Mouse (Mus musculus): ENCODE measurements at regions not wholly inside any gene's neighbourhood (a gene's known extent, or its start where the extent isn't known, plus 50 kb on each side); places are given as distances from the start of the nearest gene placed in this dataset.

- no peak for DNase-seq
Measured at GRCm38 (mm10) chr10:96438398-96439103, 178.3 kb upstream of the Btg1 start.

- no peak for DNase-seq
Measured at GRCm38 (mm10) chr10:96442165-96442564, 174.6 kb upstream of the Btg1 start.

DNA sequence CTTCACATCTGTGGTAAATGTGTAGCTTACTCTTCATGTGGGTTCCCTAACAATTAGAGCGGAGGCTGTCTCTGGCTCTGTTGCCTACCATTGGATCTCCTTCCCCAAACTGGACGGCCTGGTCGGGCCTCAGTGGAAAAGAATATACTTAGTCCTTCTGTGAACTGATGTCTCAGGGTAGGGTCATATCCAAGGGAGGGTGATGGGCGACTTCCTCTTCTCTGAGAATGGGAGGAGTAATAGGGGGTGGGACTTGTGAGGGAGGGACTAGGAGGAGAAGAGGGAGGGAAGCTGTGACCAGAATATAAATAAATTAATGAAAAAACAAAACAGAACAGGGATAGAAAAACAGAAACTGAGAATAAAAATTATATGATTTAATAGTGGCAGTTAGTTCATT lies 166.5 kb upstream of the Btg1 start:
- DNase-seq: no peak

DNA sequence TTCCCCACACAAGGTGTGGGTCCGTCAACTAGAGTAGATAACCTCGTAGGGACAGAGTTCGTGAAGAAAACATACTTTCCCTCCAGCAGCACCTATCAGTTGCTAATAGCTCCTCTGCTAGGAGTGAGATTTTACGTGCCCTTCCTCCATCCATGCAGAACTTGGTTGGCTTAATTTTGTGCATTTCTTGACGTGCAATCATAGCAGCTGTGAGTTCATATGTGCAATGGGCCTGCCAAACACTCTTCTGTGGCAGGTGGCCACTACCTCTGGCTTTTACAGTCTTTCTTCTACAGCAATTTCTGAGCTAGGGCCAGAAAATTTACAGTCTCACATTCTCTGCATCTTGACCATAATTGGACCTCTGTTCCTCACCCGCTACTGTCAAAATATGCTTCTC lies 161.9 kb upstream of the Btg1 start:
- DNase-seq: no peak

DNA sequence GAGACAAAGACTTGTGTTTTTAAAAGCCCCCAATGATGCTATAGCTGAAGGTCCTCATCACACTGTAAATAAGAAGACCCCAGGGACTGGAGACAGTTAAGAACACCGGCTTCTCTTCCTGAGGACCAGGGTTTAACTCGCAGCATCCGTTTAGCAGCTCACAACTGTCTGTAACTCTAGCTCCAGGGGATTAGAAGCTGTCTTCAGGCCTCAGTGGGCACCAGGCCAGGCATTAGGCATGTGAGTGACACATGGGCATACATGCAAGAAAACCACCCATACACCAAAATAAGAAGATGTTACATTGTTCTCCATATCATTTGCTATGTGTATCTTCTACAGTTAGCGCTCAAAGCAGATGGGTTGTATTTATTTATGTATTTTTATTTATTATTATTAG lies 158.3 kb upstream of the Btg1 start:
- DNase-seq: no peak

DNA sequence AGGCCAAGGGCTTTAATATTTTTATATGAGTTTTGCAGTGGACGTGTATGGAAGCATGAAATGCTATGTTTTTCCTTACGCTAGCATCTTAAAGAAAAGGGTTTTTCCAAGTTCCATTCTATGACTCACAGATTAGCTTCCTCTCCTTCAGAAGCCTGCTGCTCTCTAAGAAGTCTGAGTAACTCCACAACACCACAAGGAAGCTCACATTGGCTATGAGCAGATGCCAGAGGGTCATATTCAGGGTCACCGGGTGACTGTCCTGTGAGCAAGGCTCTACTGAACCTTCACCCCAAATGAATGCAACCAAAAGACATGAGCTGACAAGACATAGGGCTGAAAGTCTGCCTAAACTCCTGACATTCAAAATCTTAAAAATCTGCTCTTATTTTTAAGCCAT lies 157.6 kb upstream of the Btg1 start:
- no peak for DNase-seq

GRCm38 (mm10) chr10:96460151-96460550 lies 156.7 kb upstream of the Btg1 start:
- DNase-seq: no peak

DNA sequence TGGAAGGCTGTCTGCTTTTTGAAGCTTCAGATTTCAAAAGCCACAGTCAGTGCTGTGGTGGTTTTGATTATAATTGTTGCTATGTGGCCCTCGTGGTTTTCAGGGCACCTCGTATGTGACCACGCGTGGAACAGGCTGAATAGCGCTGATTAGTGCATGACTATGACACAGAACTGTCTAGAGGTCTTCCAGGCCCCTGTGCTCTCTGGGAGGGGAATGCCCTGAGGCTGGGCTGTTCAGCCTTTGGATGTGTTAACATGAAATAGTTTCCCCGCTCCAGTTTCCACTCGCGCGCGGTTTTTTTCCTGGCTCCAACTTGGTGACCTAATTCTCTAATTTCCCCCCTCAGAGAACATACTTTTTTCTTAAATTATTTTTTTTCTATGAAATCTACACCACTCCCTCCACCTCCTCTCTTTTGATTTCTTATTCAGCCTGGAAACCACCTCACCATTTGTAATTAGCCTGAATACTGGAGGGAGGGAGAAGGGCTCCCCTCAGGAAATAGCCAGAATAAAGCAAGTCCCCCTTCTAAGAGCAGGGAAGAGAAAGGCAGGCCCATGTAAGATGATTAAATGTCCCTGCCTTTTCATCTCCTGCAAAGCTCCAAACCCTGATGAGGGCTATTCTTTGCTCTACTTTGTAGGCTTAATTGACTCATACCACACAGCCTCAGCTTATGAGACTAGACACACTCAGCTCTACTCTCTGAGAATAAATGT lies 156.0 kb upstream of the Btg1 start:
- DNase-seq: no peak

- no peak for DNase-seq
Measured at GRCm38 (mm10) chr10:96465967-96466366, 150.8 kb upstream of the Btg1 start.

DNA sequence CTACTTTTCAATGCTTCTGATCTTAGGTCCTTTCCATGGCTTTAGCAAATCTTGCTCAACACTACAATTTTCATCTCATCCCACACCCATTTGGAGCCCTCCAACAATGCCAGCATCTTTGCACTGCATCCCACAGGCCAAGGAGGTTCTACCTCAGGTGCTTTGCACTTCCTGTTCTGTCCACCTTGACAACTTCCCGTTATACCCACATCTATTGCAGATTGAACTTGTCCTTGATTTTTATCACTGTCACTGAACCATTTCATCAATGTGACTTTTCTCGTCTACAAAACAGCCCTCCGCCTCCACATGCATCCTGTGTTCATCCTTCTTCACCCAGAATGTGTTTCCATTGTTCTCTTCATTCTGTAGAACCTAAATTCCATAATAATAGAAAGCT lies 150.0 kb upstream of the Btg1 start:
- no peak for DNase-seq

DNA sequence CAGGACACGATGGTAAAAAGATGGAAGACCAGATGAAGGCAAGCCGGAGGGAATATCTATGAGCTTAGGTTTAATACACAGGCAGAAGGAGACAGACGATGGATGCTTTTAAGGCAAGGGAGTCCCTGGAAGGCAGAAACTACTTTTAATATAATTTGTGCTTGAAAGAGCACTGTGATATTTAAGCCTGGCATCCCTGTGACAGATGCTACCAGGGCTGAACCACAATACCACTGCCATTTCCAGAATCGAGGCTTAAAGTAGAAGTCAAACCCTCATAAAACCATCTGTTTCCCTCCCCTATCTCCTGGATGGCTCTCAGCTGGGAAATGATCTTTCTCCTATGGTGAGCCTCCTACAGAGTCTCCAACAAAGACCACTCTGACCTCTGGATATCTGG lies 149.1 kb upstream of the Btg1 start:
- no peak for DNase-seq

DNA sequence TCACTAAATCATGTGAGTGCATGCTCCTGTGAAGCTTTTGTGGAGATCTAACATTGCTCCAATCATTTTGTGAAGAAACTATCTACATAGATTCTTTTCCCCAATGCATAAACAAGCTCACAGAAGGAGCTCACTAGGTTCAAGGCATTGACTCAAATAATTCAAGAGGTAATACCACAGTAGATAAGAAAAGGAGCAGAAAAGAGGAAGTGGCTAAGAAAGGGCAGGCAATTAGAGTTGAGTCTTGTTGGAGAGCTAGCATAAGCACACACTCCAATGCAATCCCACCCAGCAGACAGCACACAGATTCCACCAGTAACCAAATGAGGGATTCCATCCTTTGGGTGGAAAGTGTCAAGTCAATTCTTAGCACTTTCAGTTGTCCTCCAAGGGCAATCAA lies 145.3 kb upstream of the Btg1 start:
- no peak for DNase-seq

GRCm38 (mm10) chr10:96479350-96479749 lies 137.5 kb upstream of the Btg1 start:
- no peak for DNase-seq

GRCm38 (mm10) chr10:96479786-96480185 lies 137.0 kb upstream of the Btg1 start:
- no peak for DNase-seq

GRCm38 (mm10) chr10:96480453-96481324 lies 136.1 kb upstream of the Btg1 start:
- no peak for DNase-seq

DNA sequence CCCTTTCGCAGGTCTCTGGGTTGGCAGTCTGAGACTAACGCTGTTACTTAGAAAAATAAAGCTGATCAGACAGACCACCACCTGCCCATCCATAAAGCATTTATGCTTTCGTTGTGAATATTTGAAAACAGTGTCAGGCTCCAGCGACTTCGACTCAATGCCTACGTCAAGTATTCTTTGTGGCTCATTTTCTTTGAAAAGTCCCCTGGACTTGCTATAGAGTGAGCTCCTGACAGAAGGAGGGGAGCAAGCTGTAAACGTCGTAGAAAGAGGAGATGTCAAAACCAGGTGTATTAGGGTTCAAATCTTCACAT lies 135.5 kb upstream of the Btg1 start:
- no peak for DNase-seq

- DNase-seq: no peak
Measured at GRCm38 (mm10) chr10:96486724-96487123, 130.1 kb upstream of the Btg1 start.

DNA sequence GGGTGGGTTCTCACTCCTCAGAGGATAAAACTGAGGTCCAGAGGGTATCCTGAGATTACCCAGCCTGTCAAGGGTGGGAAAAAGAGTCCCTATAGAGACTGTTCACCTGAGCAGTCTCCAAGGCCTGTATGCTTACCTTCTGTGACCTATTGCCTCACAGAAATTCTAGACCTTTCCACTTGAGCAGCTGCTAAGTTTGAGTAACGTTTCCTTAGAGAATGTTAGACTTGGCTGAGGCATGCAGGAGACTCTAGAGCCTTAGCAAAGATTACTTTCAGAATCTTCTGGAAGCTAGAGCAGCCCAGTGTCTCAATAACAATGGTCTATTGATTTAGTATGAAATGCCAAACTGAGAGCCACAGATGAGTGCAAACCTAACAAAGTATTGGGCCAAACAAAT lies 123.1 kb upstream of the Btg1 start:
- DNase-seq: no peak

GRCm38 (mm10) chr10:96496700-96497099 lies 120.1 kb upstream of the Btg1 start:
- DNase-seq: no peak

- DNase-seq: no peak
Measured at GRCm38 (mm10) chr10:96497482-96497881, 119.3 kb upstream of the Btg1 start.

DNA sequence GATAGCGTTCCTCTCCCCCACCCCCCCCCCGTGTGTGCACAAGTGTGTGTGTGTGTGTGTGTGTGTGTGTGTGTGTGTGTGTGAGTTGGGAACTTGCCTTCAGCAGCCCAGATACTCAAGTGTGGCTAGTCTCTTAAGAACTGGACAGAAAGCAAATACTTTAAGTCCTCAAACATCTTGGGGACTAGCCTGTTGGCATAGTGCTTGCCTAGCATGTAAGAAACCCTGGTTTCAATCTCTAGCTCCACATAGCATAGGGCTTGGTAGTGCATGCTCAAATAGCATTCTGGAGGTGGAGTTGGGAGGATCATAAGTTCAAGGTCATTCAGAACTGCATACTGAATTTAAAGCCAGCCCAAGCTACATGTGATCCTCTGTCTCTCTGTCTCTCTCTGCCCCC lies 117.5 kb upstream of the Btg1 start:
- no peak for DNase-seq

DNA sequence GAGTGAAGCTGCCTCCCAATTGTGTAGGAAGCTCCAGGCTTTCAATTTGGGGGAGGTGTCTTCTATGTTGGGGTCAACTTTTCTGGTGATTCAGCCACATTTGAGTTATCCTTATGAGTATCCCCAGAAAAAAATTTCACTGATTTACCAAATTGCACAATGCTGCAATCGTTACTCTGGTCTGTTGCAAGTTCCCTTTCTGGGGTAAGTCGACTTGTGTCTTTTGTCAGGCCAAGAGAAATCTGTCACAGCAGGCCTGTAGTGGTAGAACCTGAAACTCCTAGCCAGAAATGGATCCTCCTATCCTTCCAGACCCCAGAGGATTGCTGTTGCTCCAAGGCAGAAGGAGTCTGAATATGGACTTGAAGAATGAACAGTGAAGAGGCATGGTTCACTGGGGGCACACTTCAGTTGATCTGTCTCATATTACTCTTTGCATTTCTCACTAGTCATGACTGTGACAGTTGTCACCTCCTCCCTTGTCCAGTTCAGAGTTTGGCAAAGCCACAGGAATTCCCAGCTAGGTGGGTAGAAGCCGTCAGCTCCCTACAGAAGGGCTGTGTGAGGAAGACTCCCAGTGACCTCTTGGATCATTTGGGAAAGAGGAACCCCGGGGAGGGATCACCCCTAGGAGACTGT lies 114.6 kb upstream of the Btg1 start:
- no peak for DNase-seq

DNA sequence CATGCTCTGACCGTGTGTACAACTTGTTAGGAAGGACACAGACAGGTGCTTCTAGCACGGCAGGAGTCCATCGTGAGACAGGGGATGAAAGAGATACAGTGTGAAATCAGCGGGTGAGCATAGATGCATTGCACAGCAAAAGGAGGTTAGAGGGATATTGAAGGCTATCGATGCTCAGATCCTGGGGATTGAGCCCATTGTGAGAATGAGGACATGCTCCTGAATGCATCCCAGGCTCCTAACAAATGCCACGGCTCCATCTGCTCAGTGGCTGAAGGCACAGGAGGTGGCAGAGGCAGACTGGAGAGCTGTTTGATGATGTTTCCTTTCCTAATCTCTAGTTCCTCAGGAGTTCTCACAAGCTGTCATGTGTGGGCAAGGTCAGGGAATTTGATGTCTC lies 114.1 kb upstream of the Btg1 start:
- DNase-seq: no peak

DNA sequence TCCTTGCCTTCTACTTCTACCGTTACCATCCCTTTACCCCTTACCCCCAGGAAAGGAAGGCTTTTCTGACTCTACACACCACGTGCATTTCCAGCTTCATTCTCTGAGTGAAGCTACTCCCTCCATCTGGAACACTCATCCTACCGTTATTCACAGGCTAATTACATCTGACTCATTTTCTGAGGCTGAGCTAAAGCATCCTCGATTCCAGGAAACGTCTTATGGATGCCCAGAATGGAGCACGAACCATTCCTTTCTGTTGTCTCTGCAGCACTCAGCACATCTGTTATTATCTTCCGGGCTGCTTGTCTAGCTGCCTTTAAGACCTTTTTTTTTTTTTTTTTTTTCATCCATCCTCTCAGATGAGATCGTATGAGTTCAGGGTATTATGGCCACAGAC lies 112.5 kb upstream of the Btg1 start:
- DNase-seq: no peak
